Mouse (Mus musculus) mesoderm, embryonic 11.5 days (tissue): ENCODE measurements at regions not wholly inside any gene's neighbourhood (a gene's known extent, or its start where the extent isn't known, plus 50 kb on each side); places are given as distances from the start of the nearest gene placed in this dataset.
"Not testable (repeated sequence)": the region's sequence is repeated elsewhere in the genome, so short reads cannot be mapped to it uniquely, and the experiment has no call there.

Source experiments
- DNase-seq: peaks from one replicate; pipeline ENCODE4 v3.0.0-alpha.2; 2012; ENCODE audit warnings: low read depth, low spot score

DNA sequence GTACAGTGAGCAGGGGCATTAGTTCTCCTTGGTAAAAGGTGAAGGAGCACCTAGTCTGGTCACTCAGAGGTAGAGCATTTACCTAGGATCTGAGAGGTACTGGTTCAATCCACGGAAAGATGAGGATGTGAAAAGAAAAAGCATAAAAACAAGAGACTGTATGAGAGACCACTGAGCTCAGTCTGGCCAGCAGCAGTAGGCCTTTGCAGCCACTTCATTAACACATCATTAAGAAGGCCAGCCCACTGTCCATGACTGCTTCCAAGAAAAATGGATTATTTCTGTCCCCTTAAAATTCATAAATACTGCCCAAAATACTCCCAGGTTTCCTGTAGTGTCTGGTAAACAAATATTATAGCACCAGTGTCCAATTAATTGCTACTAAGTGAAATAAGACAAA is 499.3 kb upstream of the 4930578C19Rik start:
- no peak for DNase-seq

DNA sequence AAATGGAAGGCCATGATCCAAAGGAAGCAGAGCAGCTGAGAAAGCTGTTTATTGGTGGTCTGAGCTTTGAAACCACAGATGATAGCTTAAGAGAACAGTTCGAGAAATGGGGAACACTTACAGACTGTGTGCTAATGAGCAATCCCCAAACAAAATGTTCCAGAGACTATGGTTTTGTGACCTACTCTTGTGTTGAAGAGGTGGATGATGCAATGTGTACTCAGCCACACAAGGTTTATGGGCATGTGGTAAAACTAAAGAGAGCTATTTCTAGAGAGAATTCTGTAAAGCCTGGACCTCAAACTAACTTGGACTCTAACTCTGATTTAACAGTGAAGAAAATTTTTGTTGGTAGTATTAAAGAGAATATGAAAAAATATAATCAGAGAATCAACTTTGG is 481.4 kb upstream of the 4930578C19Rik start:
- no peak for DNase-seq

DNA sequence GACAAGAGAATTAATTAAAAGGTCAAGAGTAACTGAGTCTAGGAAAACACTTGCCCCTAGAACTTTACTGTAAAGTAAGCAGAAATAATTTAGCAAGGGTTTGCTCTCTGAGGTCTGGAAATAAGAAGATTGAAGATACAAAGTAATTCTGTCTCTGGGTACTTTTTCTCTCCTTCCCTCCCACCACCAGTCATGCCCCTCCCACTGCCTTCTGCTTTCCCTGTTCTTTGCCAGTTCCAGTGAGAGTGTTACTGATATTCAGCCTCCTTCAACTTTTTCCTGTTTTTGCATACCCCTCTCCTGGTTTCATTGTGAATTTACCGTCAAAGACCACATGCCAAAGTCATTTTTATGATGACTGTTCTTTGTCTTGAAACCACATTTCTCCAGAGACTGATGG is 472.1 kb upstream of the 4930578C19Rik start:
- no peak for DNase-seq

DNA sequence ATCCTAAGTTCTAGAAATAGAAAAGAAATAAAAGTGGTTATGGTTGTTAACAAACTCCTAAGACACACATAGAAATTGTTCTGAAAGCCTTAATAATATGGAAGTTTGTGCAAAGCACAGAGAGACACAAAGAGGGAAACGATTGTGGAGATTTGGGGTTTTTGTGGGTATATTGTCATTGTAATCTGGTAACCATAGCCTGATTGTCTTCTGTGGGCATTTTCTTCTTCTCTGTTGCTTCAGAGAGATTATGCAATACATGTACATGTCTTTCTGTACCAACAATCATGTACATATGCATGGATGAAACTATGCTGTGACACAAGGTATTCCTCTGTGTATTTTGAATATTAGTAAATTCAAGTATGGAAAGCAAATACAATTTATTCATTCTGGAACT is 461.9 kb upstream of the 4930578C19Rik start:
- DNase-seq, result no peak

DNA sequence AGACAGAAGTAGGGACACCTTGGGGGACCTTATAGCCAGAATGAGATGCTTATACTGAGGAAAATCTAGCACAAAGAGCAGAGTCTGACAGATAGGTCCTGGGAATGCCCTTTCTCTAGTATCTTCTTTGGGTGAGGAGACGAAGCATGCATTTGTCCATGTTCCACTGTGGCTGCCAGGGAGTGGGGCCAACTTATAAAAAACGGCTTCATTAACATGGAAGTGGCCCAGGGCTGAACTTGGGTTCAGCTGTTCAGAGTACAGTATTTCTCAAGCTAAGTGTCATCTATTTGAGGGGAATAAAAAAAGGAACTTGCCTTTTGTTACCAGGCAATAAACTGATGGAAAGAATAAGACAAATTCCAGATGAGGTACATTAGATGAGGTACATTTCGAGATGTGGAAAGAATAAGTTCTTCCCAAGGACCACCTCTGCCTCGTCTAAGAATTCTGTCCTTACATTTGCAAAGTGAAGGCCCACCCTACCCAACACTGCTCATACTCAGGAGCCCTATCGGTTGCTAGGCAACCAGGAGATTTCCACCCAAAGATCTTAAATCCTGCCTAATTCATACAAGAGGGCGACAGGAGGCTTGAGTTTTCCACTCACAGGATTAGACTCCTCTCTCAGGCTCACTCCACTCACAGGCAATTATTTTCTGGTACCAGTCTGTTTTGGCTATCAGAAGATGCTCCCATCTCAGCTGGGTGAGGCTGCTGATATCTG is 460.3 kb upstream of the 4930578C19Rik start:
- peak; percentile 2 for DNase-seq

DNA sequence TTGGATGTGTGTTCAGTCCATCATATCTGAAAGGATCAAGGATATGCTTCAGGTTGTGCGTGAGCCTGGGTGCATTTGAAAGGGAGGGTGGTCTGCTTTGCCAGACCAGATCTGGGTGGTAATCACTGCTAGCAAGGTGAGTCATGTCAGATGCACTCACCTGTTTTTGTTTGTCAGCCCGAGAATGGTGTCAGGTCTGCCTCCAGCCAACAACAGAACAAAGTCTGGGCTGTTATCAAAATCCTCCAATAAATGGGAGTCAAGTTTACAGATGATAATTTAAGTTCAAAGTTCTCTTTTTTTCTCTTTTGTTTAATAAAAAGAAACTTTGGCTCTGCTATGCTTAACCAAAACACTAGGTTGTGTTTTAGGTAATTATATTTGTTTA is 421.6 kb upstream of the 4930578C19Rik start:
- DNase-seq, result no peak

DNA sequence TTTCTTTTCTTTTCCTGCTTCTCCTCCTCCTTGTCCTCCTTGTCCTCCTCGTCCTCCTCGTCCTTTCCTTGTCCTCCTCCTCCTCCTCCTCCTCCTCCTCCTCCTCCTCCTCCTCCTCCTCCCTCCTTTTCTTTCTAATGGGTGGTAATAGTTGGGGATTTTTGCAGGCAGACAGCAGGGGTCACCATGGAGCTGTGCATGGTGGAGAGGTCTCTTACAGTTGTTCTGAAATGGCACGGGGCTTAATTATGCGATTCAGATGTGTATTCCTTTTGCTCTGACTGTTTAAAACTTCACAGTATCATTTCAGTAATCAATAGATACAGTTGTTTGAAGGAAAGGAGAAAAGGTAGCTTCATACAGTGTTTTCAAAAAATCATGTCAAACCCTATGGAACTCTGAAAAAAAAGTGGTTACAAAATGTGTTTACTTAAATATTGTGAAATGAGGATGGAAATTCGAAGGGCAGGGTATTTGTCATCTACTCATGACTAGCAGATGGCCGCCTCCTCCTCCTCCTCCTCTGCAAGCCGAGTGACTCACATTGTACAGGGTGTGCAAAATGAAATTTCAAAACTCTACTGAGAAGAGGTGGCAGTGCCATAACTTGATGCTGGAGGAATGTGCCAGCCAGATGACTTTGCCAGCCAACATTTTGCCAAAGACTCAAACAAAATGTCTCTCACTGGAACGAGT is 421.0 kb upstream of the 4930578C19Rik start:
- DNase-seq, result no peak

DNA sequence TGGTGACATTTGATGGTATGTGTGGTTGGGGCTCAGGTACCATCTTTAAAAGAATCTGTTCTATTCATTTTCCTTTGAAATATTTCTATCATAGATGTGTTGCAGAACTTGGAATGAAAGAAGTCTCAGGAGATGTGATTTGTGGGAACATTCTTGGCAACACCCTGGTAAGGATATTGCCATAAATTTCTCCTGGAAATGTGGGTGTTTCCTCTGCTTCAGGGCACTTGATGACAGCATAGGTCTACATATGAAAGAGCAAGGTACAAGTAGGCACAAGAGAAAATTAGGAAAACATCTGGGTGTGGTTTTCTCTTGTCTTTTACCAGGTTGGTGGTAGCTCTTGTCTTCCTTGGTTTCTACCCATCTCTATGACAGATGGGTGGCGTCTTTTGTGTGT is 414.5 kb upstream of the 4930578C19Rik start:
- no peak for DNase-seq

DNA sequence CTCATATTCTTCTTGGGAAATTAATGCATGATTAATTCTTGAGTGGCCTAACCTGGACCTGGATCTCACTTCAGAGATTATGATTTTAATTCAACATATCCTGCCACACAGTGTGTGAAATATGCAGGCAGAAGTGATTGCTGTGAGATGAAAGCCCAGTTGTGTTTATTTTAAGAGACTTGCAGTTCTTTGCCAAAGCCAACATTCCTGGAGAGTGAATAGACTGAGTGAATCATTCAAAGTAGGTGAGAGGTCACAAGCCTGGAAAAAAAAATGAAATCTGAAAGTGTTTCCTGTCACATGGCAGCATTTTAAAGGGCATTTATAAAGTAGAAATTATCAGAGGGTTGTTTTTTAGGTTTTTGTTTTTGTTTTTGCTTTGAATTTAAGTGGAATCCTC is 412.9 kb upstream of the 4930578C19Rik start:
- DNase-seq, result peak; percentile 12

DNA sequence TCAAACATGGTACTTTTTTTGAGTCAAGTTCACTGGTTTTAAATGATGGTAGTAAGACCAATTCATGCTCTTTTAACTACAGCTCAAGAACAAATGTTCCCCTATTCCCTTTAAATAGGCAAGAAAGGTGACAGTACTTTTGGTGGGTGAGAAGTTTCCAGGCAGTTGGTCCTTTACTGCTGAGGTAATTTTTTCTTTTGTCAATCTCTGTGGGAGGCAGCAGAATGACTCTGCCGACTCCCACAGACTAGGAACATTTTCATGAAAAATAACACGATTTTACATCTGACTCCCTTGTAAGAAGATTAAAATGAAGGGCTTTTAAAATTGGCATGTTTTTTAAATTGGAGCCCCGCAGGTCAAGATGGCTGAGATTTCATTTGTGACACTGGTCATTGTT is 377.5 kb upstream of the 4930578C19Rik start:
- no peak for DNase-seq

DNA sequence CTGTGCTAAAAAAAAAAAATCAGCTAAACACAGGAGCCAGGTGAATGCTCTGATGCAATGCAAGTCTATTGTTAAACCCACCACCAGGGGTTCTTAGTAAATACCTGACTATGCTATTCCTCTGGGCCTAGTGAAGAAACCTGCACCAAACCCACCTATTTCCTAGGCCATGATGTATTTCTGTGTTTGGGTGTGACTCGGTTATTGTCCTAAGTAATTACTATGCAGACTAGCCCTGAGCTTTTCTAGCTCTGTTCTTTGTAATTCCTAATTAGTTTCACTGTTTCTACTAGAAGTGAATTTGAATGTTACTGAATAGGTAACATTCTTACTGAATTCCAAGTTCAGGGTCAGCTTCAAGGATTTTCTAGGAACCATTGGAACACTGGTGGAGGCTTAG is 363.8 kb upstream of the 4930578C19Rik start:
- DNase-seq, result not testable (repeated sequence)

DNA sequence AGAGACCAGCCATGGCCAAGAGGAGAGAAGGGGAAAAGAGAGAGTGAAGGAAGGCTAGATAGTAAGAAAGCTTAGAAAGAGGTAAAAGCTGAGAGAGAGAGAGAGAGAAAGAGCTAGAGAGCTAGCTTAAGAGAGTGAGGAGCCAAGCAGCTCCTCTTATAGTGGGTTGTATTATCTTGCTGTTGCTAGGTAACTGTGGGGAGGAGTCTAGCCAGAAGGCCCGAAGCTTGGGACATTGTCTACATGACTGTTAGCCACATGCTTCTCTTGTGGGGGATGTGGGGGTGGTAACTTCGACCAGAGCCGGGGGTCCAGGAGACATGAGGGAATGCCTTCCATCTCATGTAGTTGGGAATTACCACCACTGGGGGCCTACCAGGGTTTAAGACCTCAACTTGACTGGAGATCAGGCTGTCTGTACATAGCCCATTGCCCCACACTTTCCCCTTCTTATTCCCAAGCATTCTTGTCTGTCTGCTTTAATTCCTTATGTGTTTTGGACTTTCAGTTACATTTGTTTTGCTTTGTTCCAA is 353.3 kb upstream of the 4930578C19Rik start:
- peak; percentile 0 for DNase-seq
